Comparison of ENCODE assay signal across 8 mouse cellular contexts in genomic region chr4:120814171-120814570, GRCm38 (mm10). TPM values are rescaled to one million over a fixed set of nuclear protein-coding genes. Genes with fewer than 3 reads are reported as not detected.
DNase-seq lines count a peak whose midpoint lies in the region; ATAC-seq and TF ChIP-seq lines count a peak whose summit lies in the region.

No protein-coding gene starts in this region.

- no peaks in the 10 kb centered on the region for H3K9me3 ChIP-seq in CH12.LX (replicated peaks; ENCODE audit: low read length)
- no peaks in the 10 kb centered on the region for H3K9me3 ChIP-seq in forebrain, embryonic 16.5 days (ENCODE audit: control insufficient read depth, low read length)
- no peaks in the 10 kb centered on the region for H3K9me3 ChIP-seq in lung, postnatal 0 days (ENCODE audit: low read length)

- no peak for TF ChIP-seq CTCF in CH12.LX (conservative IDR thresholded peaks at IDR 0.05 in 1 of 2, IDR thresholded peaks at IDR 0.05 in 1 of 2; ENCODE audit: low read depth in 2 of 2, low read length in 2 of 2)
- no peak for TF ChIP-seq CTCF in lung, postnatal 0 days (IDR thresholded peaks at IDR 0.05)

- no peak overlapping the region; the same call in 1 of the 2 replicates for H3K4me2 ChIP-seq in CH12.LX (ENCODE audit: insufficient read depth, low read depth, poor library complexity, severe bottlenecking)
- peak overlapping the region; percentile 84 for H3K4me2 ChIP-seq in forebrain, embryonic 16.5 days (ENCODE audit: low read length)
- peak overlapping the region; percentile 66 for H3K4me2 ChIP-seq in lung, postnatal 0 days (replicated peaks; ENCODE audit: low read depth, low read length)

- no peak overlapping the region for H3K9ac ChIP-seq in CH12.LX (ENCODE audit: insufficient read depth, low read depth)
- peak overlapping the region; percentile 45 for H3K9ac ChIP-seq in forebrain, embryonic 16.5 days (replicated peaks; ENCODE audit: low read depth, low read length)
- no peak overlapping the region for H3K9ac ChIP-seq in lung, postnatal 0 days (replicated peaks; ENCODE audit: low read depth)

- no peak for TF ChIP-seq POLR2A in CH12.LX (IDR thresholded peaks at IDR 0.05; ENCODE audit: low read depth, low read length)

- no peak overlapping the region for H3K27ac ChIP-seq in CH12.LX (ENCODE audit: insufficient read depth, low read depth)
- no peak overlapping the region for H3K27ac ChIP-seq in forebrain, embryonic 16.5 days (ENCODE audit: low read length)
- H3K27ac ChIP-seq in lung, postnatal 0 days (ENCODE audit: low read length) = peak overlapping the region; percentile 67

- peaks cover under 1 to 85% of the 10 kb centered on the region in 2 experiments; a peak in 3 of 4 replicates for H3K4me1 ChIP-seq in CH12.LX (ENCODE audit: control insufficient read depth in 1 of 2, insufficient read depth in 2 of 2)
- peaks cover 24% of the 10 kb centered on the region for H3K4me1 ChIP-seq in forebrain, embryonic 16.5 days (replicated peaks; ENCODE audit: control insufficient read depth, insufficient read depth, low read length)
- peaks cover 9% of the 10 kb centered on the region; the same call in 1 of the 2 replicates for H3K4me1 ChIP-seq in lung, postnatal 0 days (ENCODE audit: insufficient read depth, low read depth, low read length)

- dilution Hi-C loops in CH12.LX (cut with MboI; ENCODE audit: extremely low pct_ligation_motif_present, extremely low pct_unique_long_range_greater_than_20kb, low sequenced_read_pairs) = no loop called here

- no peak for ATAC-seq in forebrain, embryonic 16.5 days
- ATAC-seq in lung, postnatal 0 days = no peak

- 45% methylated on average over 4 of the region's 4 CpGs for WGBS in forebrain, embryonic 16.5 days
- 12% methylated on average over 4 of the region's 4 CpGs for WGBS in lung, postnatal 0 days

- peaks cover 69% of the 10 kb centered on the region for H3K79me2 ChIP-seq in CH12.LX (replicated peaks; ENCODE audit: control insufficient read depth, extremely low read depth, insufficient read depth, poor library complexity, severe bottlenecking)

- TF ChIP-seq RAD21 in CH12.LX (IDR thresholded peaks at IDR 0.05; ENCODE audit: low read depth, low read length) = no peak

- TF ChIP-seq EP300 in CH12.LX (IDR thresholded peaks at IDR 0.05; ENCODE audit: low read length) = no peak
- TF ChIP-seq EP300 in lung, postnatal 0 days (IDR thresholded peaks at IDR 0.05) = no peak

- H3K36me3 ChIP-seq in CH12.LX (replicated peaks in 1 of 2; ENCODE audit: control insufficient read depth in 1 of 2, insufficient read depth in 1 of 2, low read length in 1 of 2) = no peaks in the 10 kb centered on the region
- H3K36me3 ChIP-seq in forebrain, embryonic 16.5 days (ENCODE audit: control insufficient read depth, insufficient read depth) = no peaks in the 10 kb centered on the region
- H3K36me3 ChIP-seq in lung, postnatal 0 days (ENCODE audit: insufficient read depth, low read length) = no peaks in the 10 kb centered on the region

- H3K4me3 ChIP-seq in CH12.LX (replicated peaks in 1 of 3; ENCODE audit: low read depth in 2 of 3, low read length in 2 of 3, poor library complexity in 1 of 3) = peak overlapping the region in 2 of 3 experiments; percentile 19 to 73
- peak overlapping the region; percentile 35 for H3K4me3 ChIP-seq in forebrain, embryonic 16.5 days (replicated peaks; ENCODE audit: low read length)
- no peak overlapping the region for H3K4me3 ChIP-seq in lung, postnatal 0 days (ENCODE audit: low read depth, low read length)

- H3K27me3 ChIP-seq in CH12.LX (replicated peaks) = no peaks in the 10 kb centered on the region
- H3K27me3 ChIP-seq in forebrain, embryonic 16.5 days (replicated peaks; ENCODE audit: control insufficient read depth, insufficient read depth, low read length) = no peaks in the 10 kb centered on the region
- H3K27me3 ChIP-seq in lung, postnatal 0 days (replicated peaks; ENCODE audit: insufficient read depth, low read length) = no peaks in the 10 kb centered on the region

- intact Hi-C loops in left cerebral cortex, postnatal 25 days (cut with DNase I) = no loop called here

- no peak for DNase-seq in CH12.LX (ENCODE audit: extremely low read depth)
- peak; percentile 60 for DNase-seq in R1 (ENCODE audit: low read depth, low spot score)
- DNase-seq in kidney, adult 8-10 months = peak; percentile 73 to 90
- peak; percentile 60 for DNase-seq in lung, postnatal 0 days (ENCODE audit: low spot score)
- no peak for DNase-seq in right cerebral cortex, postnatal 25 days
- DNase-seq in layer of hippocampus, adult 11-12 months (ENCODE audit: low spot score) = no peak
- no peak for DNase-seq in left cerebral cortex, postnatal 25 days (ENCODE audit: low spot score in 2 of 2)

- in situ Hi-C loops in CH12.LX (cut with MboI; ENCODE audit: low pct_ligation_motif_present, low pct_unique_long_range_greater_than_20kb, low sequenced_read_pairs) = no loop called here

TF ChIP-seq in CH12.LX, 34 proteins besides CTCF, POLR2A, EP300 and RAD21:
- TF ChIP-seq RCOR1 (conservative IDR thresholded peaks at IDR 0.05; ENCODE audit: low read depth, low read length) (no peak), MAFK (IDR thresholded peaks at IDR 0.05; ENCODE audit: insufficient replicate concordance, low read length) (no peak), USF1 (IDR thresholded peaks at IDR 0.05; ENCODE audit: low read depth, low read length) (no peak), NRF1 (IDR thresholded peaks at IDR 0.05; ENCODE audit: low read depth, low read length) (no peak), CHD2 (IDR thresholded peaks at IDR 0.05; ENCODE audit: low read length) (no peak), MXI1 (IDR thresholded peaks at IDR 0.05; ENCODE audit: low read depth, low read length) (no peak), TBP (conservative IDR thresholded peaks at IDR 0.05; ENCODE audit: low read depth, low read length) (no peak), ELF1 (IDR thresholded peaks at IDR 0.05; ENCODE audit: low read depth, low read length) (no peak), TCF12 (IDR thresholded peaks at IDR 0.05; ENCODE audit: low read depth, low read length) (no peak), ZC3H11A (IDR thresholded peaks at IDR 0.05; ENCODE audit: low read depth, low read length) (no peak), ZMIZ1 (IDR thresholded peaks at IDR 0.05; ENCODE audit: low read depth, low read length) (no peak), CHD1 (IDR thresholded peaks at IDR 0.05; ENCODE audit: low read depth, low read length) (no peak), MAZ (IDR thresholded peaks at IDR 0.05; ENCODE audit: low read depth, low read length) (no peak), MYC (IDR thresholded peaks at IDR 0.05; ENCODE audit: low read depth, low read length) (no peak), HCFC1 (IDR thresholded peaks at IDR 0.05; ENCODE audit: low read depth, low read length) (no peak), UBTF (IDR thresholded peaks at IDR 0.05; ENCODE audit: low read depth, low read length) (no peak), USF2 (conservative IDR thresholded peaks at IDR 0.05; ENCODE audit: low read depth, low read length) (no peak), ETS1 (conservative IDR thresholded peaks at IDR 0.05; ENCODE audit: low read depth, low read length) (no peak), ZKSCAN1 (IDR thresholded peaks at IDR 0.05; ENCODE audit: borderline replicate concordance, low read depth, low read length) (no peak)
TF ChIP-seq in CH12.LX: peak in this region for 0.

RNA-seq across cellular contexts. Expression of gene Nfyc, which starts 17.2 kb away (rescaled TPM):
- total RNA-seq in CH12.LX (2012; rRNA removed) (33.6 and 39.9 TPM in 2 replicates), CH12.LX (2014; rRNA removed) (36.7 and 41.0 TPM in 2 replicates)
- polyA plus RNA-seq in CH12.LX (2012; ENCODE audit: insufficient read length, low read depth) = 44.4 and 51.1 TPM in 2 replicates
- polyA plus RNA-seq in forebrain, embryonic 16.5 days (2015; fragmentation: Nextera tagmentation; extraction: Ambion mirVana) = 96.5 and 107 TPM in 2 replicates
- 53.7 and 54.5 TPM in 2 replicates for polyA plus RNA-seq in lung, postnatal 0 days (2015; fragmentation: Nextera tagmentation; extraction: Ambion mirVana)
- 10 to 100 TPM; 44.0 to 47.9 TPM for total RNA-seq in left cerebral cortex, postnatal 25 days (2021)

RNA-seq across cellular contexts. Expression of gene Rims3, which starts 40.4 kb away (rescaled TPM):
- 0.04 and 0.17 TPM in 2 replicates for total RNA-seq in CH12.LX (2012; rRNA removed)
- 0.05 TPM in 1 of 2 replicates, not detected in the other for total RNA-seq in CH12.LX (2014; rRNA removed)
- 0.08 and 0.13 TPM in 2 replicates for polyA plus RNA-seq in CH12.LX (2012; ENCODE audit: insufficient read length, low read depth)
- polyA plus RNA-seq in forebrain, embryonic 16.5 days (2015; fragmentation: Nextera tagmentation; extraction: Ambion mirVana) = 9.6 and 14.1 TPM in 2 replicates
- polyA plus RNA-seq in lung, postnatal 0 days (2015; fragmentation: Nextera tagmentation; extraction: Ambion mirVana) = 0.21 and 0.26 TPM in 2 replicates
- total RNA-seq in left cerebral cortex, postnatal 25 days (2021) = 100 to 1,000 TPM in 1 of 2 experiments, 10 to 100 TPM in 1; 94.9 to 115 TPM

Comparison
In these comparisons a context has a peak if more than half of its experiments do, and no peak if none do; other contexts are left out.
1. DNase-seq: peak in R1 (single experiment), kidney, adult 8-10 months (2 of 2) and lung, postnatal 0 days (single experiment); none in CH12.LX (single experiment), right cerebral cortex, postnatal 25 days (single experiment), layer of hippocampus, adult 11-12 months (single experiment) and left cerebral cortex, postnatal 25 days (0 of 2).